Mouse (Mus musculus): ENCODE results near the gene Rmnd5b. TPM values are rescaled to one million over a fixed set of nuclear protein-coding genes. Genes with fewer than 3 reads are reported as not detected.

The Rmnd5b gene
- polyA plus RNA-seq, 1 experiment: 27.4 TPM

- TF ChIP-seq CEBPB (IDR thresholded peaks at IDR 0.05; ENCODE audit: low read depth): no peak
- TF ChIP-seq CTCF (IDR thresholded peaks at IDR 0.05; ENCODE audit: control insufficient read depth, insufficient read depth, insufficient read length): no peak
- no peak for TF ChIP-seq MYOD1 (IDR thresholded peaks at IDR 0.05; ENCODE audit: control insufficient read depth, insufficient read length, low read depth)
- TF ChIP-seq FOSL1 (IDR thresholded peaks at IDR 0.05; ENCODE audit: insufficient read depth, low read length, poor library complexity, severe bottlenecking): no peak
- TF ChIP-seq MYOG (IDR thresholded peaks at IDR 0.05; ENCODE audit: control insufficient read depth, extremely low read depth, insufficient read length): no peak
- no peak for TF ChIP-seq MAX (IDR thresholded peaks at IDR 0.05)
- no peak for TF ChIP-seq USF1 (IDR thresholded peaks at IDR 0.05; ENCODE audit: low read depth)
- Histone ChIP-seq H3K79me2 (ENCODE audit: control insufficient read depth, insufficient read depth) (peaks cover 32% of the 10 kb centered on the region), H3K79me3 (ENCODE audit: low read depth) (peaks cover 19% of the 10 kb centered on the region), H3K27me3 (ENCODE audit: control insufficient read depth, insufficient read depth, insufficient read length) (no peaks in the 10 kb centered on the region), H3K36me3 (ENCODE audit: control insufficient read depth, insufficient read depth) (peaks cover 14% of the 10 kb centered on the region), H3ac (ENCODE audit: control insufficient read depth, insufficient read length, low read depth) (no peak overlapping the region), H3K4me3 (ENCODE audit: insufficient read depth, poor library complexity, severe bottlenecking) (no peak overlapping the region)
Measured at GRCm38 (mm10) chr11:51609266-51609909, 26.3 kb downstream of the Rmnd5b start.

DNA sequence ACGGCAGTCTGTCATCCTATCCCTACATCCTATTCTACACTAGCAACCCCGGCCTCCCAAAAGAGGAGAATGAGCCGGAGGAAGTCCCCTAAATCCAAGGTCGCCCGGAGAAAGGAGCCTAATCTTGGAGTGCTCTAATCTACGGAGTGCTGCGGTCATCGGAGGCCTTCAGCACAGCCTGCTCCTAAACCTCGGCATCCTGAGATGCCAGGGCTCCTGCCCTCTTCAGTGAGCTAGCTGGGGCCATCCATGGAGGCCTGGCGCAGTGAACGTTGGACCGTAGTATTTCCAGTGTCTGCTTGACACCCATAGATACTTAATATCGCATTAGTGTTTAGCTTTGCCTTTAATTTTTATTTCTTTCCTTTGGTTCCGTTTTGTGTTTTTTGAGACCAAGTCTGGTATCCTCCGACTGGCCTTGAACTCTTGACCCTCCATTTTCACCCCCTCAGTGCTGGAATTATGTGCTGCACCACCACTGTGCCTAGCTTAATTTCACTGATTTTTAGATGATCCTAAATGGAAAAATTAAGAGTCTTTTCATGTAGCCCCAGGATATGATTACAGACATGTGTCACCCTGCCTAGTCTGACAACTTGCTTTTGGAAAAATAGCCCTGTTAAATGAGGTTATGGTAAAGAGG, 28.5 kb downstream of the Rmnd5b start:
- Histone ChIP-seq H3K79me2 (ENCODE audit: control insufficient read depth, insufficient read depth) (peaks cover 54% of the 10 kb centered on the region), H3ac (ENCODE audit: control insufficient read depth, insufficient read length, low read depth) (peak overlapping the region; percentile 90), H3K36me3 (ENCODE audit: control insufficient read depth, insufficient read depth) (peaks cover 36% of the 10 kb centered on the region), H3K27me3 (ENCODE audit: control insufficient read depth, insufficient read depth, insufficient read length) (no peaks in the 10 kb centered on the region), H3K4me3 (ENCODE audit: insufficient read depth, poor library complexity, severe bottlenecking) (peak overlapping the region; percentile 99), H3K79me3 (ENCODE audit: low read depth) (peaks cover 41% of the 10 kb centered on the region)
- TF ChIP-seq MYOD1 (IDR thresholded peaks at IDR 0.05; ENCODE audit: control insufficient read depth, insufficient read length, low read depth): no peak
- no peak for TF ChIP-seq CTCF (IDR thresholded peaks at IDR 0.05; ENCODE audit: control insufficient read depth, insufficient read depth, insufficient read length)
- TF ChIP-seq MYOG (IDR thresholded peaks at IDR 0.05; ENCODE audit: control insufficient read depth, extremely low read depth, insufficient read length): no peak
- no peak for TF ChIP-seq CEBPB (IDR thresholded peaks at IDR 0.05; ENCODE audit: low read depth)
- TF ChIP-seq MAX (IDR thresholded peaks at IDR 0.05): no peak
- TF ChIP-seq FOSL1 (IDR thresholded peaks at IDR 0.05; ENCODE audit: insufficient read depth, low read length, poor library complexity, severe bottlenecking): no peak
- TF ChIP-seq USF1 (IDR thresholded peaks at IDR 0.05; ENCODE audit: low read depth): no peak

- Histone ChIP-seq H3K4me3 (ENCODE audit: insufficient read depth, poor library complexity, severe bottlenecking) (peak within 1 kb of the TSS; percentile 99), H3K27me3 (ENCODE audit: control insufficient read depth, insufficient read depth, insufficient read length) (no peaks in the 10 kb centered on the region), H3K79me2 (ENCODE audit: control insufficient read depth, insufficient read depth) (peaks cover 61% of the 10 kb centered on the region), H3K79me3 (ENCODE audit: low read depth) (peaks cover 47% of the 10 kb centered on the region), H3K36me3 (ENCODE audit: control insufficient read depth, insufficient read depth) (peaks cover 43% of the 10 kb centered on the region), H3ac (ENCODE audit: control insufficient read depth, insufficient read length, low read depth) (peak within 1 kb of the TSS; percentile 97)
- TF ChIP-seq MAX (IDR thresholded peaks at IDR 0.05): peak; percentile 77
- TF ChIP-seq CEBPB (IDR thresholded peaks at IDR 0.05; ENCODE audit: low read depth): no peak
- TF ChIP-seq CTCF (IDR thresholded peaks at IDR 0.05; ENCODE audit: control insufficient read depth, insufficient read depth, insufficient read length): no peak
Measured at GRCm38 (mm10) chr11:51606447-51607095, 29.1 kb downstream of the Rmnd5b start, which contains the start of gene Hnrnpab. Hnrnpab (minus strand) TSS chr11:51606847.

- TF ChIP-seq MYOD1 (IDR thresholded peaks at IDR 0.05; ENCODE audit: control insufficient read depth, insufficient read length, low read depth) (no peak), MYOG (IDR thresholded peaks at IDR 0.05; ENCODE audit: control insufficient read depth, extremely low read depth, insufficient read length) (no peak), CEBPB (IDR thresholded peaks at IDR 0.05; ENCODE audit: low read depth) (no peak), USF1 (IDR thresholded peaks at IDR 0.05; ENCODE audit: low read depth) (no peak), MAX (IDR thresholded peaks at IDR 0.05) (no peak), FOSL1 (IDR thresholded peaks at IDR 0.05; ENCODE audit: insufficient read depth, low read length, poor library complexity, severe bottlenecking) (no peak), CTCF (IDR thresholded peaks at IDR 0.05; ENCODE audit: control insufficient read depth, insufficient read depth, insufficient read length) (no peak)
- Histone ChIP-seq H3K27me3 (ENCODE audit: control insufficient read depth, insufficient read depth, insufficient read length) (no peaks in the 10 kb centered on the region), H3K79me2 (ENCODE audit: control insufficient read depth, insufficient read depth) (peaks cover 68% of the 10 kb centered on the region), H3K36me3 (ENCODE audit: control insufficient read depth, insufficient read depth) (peaks cover 50% of the 10 kb centered on the region), H3K79me3 (ENCODE audit: low read depth) (peaks cover 53% of the 10 kb centered on the region), H3ac (ENCODE audit: control insufficient read depth, insufficient read length, low read depth) (peak overlapping the region; percentile 97), H3K4me3 (ENCODE audit: insufficient read depth, poor library complexity, severe bottlenecking) (peak overlapping the region; percentile 99)
Measured at GRCm38 (mm10) chr11:51605602-51606446, 29.9 kb downstream of the Rmnd5b start.

DNA sequence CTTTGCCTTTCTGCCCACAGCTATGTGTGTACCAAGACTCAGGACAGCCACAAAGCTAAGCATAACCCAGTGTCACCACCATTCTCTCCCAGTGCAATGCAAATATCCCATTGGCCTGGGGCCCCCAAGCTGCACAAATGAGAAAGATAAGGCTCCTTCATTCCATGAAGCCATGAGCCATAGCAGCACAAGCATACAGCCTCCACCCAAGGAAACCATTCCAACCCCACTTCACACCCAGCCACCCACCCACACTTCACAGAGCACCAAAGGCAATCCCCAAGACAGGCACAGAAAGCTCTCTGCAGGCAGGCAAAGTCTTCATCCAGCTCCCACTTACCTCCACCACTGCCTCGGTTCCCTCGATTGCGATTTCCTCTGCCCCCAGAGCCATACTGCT, 33.4 kb downstream of the Rmnd5b start:
- Histone ChIP-seq H3K4me3 (ENCODE audit: insufficient read depth, poor library complexity, severe bottlenecking) (no peak overlapping the region), H3K79me3 (ENCODE audit: low read depth) (peaks cover 62% of the 10 kb centered on the region), H3K27me3 (ENCODE audit: control insufficient read depth, insufficient read depth, insufficient read length) (no peaks in the 10 kb centered on the region), H3ac (ENCODE audit: control insufficient read depth, insufficient read length, low read depth) (no peak overlapping the region), H3K79me2 (ENCODE audit: control insufficient read depth, insufficient read depth) (peaks cover 93% of the 10 kb centered on the region), H3K36me3 (ENCODE audit: control insufficient read depth, insufficient read depth) (peaks cover 86% of the 10 kb centered on the region)
- TF ChIP-seq MAX (IDR thresholded peaks at IDR 0.05): no peak
- no peak for TF ChIP-seq MYOD1 (IDR thresholded peaks at IDR 0.05; ENCODE audit: control insufficient read depth, insufficient read length, low read depth)
- no peak for TF ChIP-seq CEBPB (IDR thresholded peaks at IDR 0.05; ENCODE audit: low read depth)
- no peak for TF ChIP-seq MYOG (IDR thresholded peaks at IDR 0.05; ENCODE audit: control insufficient read depth, extremely low read depth, insufficient read length)
- TF ChIP-seq FOSL1 (IDR thresholded peaks at IDR 0.05; ENCODE audit: insufficient read depth, low read length, poor library complexity, severe bottlenecking): no peak

Measured in C2C12 (cell line).